Mouse (Mus musculus) G1E (cell line): ENCODE results near the gene Mras. TPM values are rescaled to one million over a fixed set of nuclear protein-coding genes. Genes with fewer than 3 reads are reported as not detected.

Source experiments
- ATAC-seq: 2 replicates; pipeline ENCODE4 v1.8.0; 2016; ENCODE audit warnings: mild to moderate bottlenecking; ENCODE audit not compliant: insufficient number of reproducible peaks, poor library complexity, low FRiP score, severe bottlenecking; ENCODE audit errors: extremely low read depth
- DNase-seq: peaks from one replicate; pipeline ENCODE4 v3.0.0; 2012; ENCODE audit warnings: low spot score
- H3K27me3 ChIP-seq: 2 replicates; pipeline ENCODE4 v1.6.1; 2012; ENCODE audit warnings: mild to moderate bottlenecking, low read length, inconsistent platforms; ENCODE audit not compliant: insufficient read depth
- H3K36me3 ChIP-seq: replicated peaks from 2 replicates; pipeline ENCODE3; 2012; ENCODE audit warnings: mild to moderate bottlenecking, inconsistent platforms
- H3K4me1 ChIP-seq: 2 replicates; pipeline ENCODE4 v1.6.1; 2012; ENCODE audit warnings: low read depth, low read length, inconsistent platforms, mixed read lengths; ENCODE audit not compliant: insufficient read depth
- H3K4me3 ChIP-seq: 2 replicates; pipeline ENCODE4 v1.5.1; 2012; ENCODE audit warnings: low read depth, mild to moderate bottlenecking, inconsistent platforms, low read length, moderate library complexity, mixed read lengths
- H3K9me3 ChIP-seq: replicated peaks from 2 replicates; pipeline ENCODE4 v1.6.1; 2012; ENCODE audit warnings: inconsistent platforms
- CTCF ChIP-seq: IDR thresholded peaks from 2 replicates; pipeline ENCODE4 v1.5.1; 2012; ENCODE audit warnings: low read depth, low read length, inconsistent platforms, mixed read lengths
- GATA1 ChIP-seq: IDR thresholded peaks from 2 replicates; pipeline ENCODE4 v1.6.1; 2012; ENCODE audit warnings: borderline replicate concordance, low read length, inconsistent platforms, mixed read lengths
- GATA2 ChIP-seq: IDR thresholded peaks from 2 replicates; pipeline ENCODE4 v1.6.1; 2012; ENCODE audit warnings: low read depth, low read length, inconsistent platforms, borderline replicate concordance
- POLR2AphosphoS5 ChIP-seq: IDR thresholded peaks from 2 replicates; pipeline ENCODE4 v1.6.1; 2012; ENCODE audit warnings: low read depth, low read length, inconsistent platforms; ENCODE audit not compliant: insufficient replicate concordance
- TAL1 ChIP-seq: conservative IDR thresholded peaks from 2 replicates; pipeline ENCODE4 v1.6.1; 2012; ENCODE audit warnings: low read depth, low read length, inconsistent platforms, mixed read lengths
- polyA plus RNA-seq: library from polyadenylated mRNA; stranded (reverse); fragments of >175 nt; gene quantifications from 2 replicates; pipeline ENCODE4 v1.2.3, GENCODE M21; 2012
- total RNA-seq, 2 experiments: library from RNA; stranded (forward) in 1 of 2; stranded (reverse) in 1 of 2; fragments of 200-1000 nt in 1 of 2; fragments of >200 nt in 1 of 2; fragmentation: Nextera tagmentation in 1 of 2; gene quantifications; 2 replicates each; pipeline ENCODE4 v1.2.3; 2014 to 2017

The Mras gene
- total and polyA plus RNA-seq, 3 experiments = 0.12 to 2.1 TPM; not detected in 1

GRCm38 (mm10) chr9:99390716-99391115, 46.5 kb downstream of the Mras start:
- H3K4me1 ChIP-seq = no peaks in the 10 kb centered on the region; the same call in 1 of the 2 replicates
- no peaks in the 10 kb centered on the region for H3K9me3 ChIP-seq
- H3K27me3 ChIP-seq = peaks cover 76% of the 10 kb centered on the region
- no peak for ATAC-seq
- H3K4me3 ChIP-seq = no peak overlapping the region
- no peaks in the 10 kb centered on the region for H3K36me3 ChIP-seq
- TF ChIP-seq CTCF = no peak
- no peak for TF ChIP-seq POLR2AphosphoS5
- DNase-seq = no peak

GRCm38 (mm10) chr9:99390201-99390600, 47.0 kb downstream of the Mras start:
- DNase-seq (no peak), ATAC-seq (no peak)
- Histone ChIP-seq H3K9me3 (no peaks in the 10 kb centered on the region), H3K36me3 (no peaks in the 10 kb centered on the region), H3K27me3 (peaks cover 74% of the 10 kb centered on the region), H3K4me3 (no peak overlapping the region), H3K4me1 (no peaks in the 10 kb centered on the region; the same call in 1 of the 2 replicates)
- TF ChIP-seq TAL1 (no peak), POLR2AphosphoS5 (no peak), GATA2 (no peak), CTCF (no peak), GATA1 (no peak)

GRCm38 (mm10) chr9:99389506-99389905, 47.7 kb downstream of the Mras start:
- DNase-seq (no peak), ATAC-seq (no peak)
- H3K9me3 ChIP-seq = no peaks in the 10 kb centered on the region
- H3K36me3 ChIP-seq = no peaks in the 10 kb centered on the region
- peaks cover 68% of the 10 kb centered on the region for H3K27me3 ChIP-seq
- no peaks in the 10 kb centered on the region; the same call in 1 of the 2 replicates for H3K4me1 ChIP-seq
- TF ChIP-seq GATA2 = no peak
- TF ChIP-seq TAL1 = no peak
- no peak for TF ChIP-seq CTCF
- TF ChIP-seq POLR2AphosphoS5 = no peak
- no peak for TF ChIP-seq GATA1
- no peak overlapping the region for H3K4me3 ChIP-seq

- Histone ChIP-seq H3K27me3 (peaks cover 65% of the 10 kb centered on the region), H3K36me3 (no peaks in the 10 kb centered on the region), H3K9me3 (no peaks in the 10 kb centered on the region), H3K4me1 (no peaks in the 10 kb centered on the region), H3K4me3 (no peak overlapping the region)
- DNase-seq (no peak), ATAC-seq (no peak)
- TF ChIP-seq TAL1 (no peak), CTCF (no peak), POLR2AphosphoS5 (no peak), GATA2 (no peak), GATA1 (no peak)
Observed at GRCm38 (mm10) chr9:99388856-99389255, 48.3 kb downstream of the Mras start.

GRCm38 (mm10) chr9:99388078-99388477, 49.1 kb downstream of the Mras start:
- H3K4me1 ChIP-seq = no peaks in the 10 kb centered on the region
- H3K36me3 ChIP-seq = no peaks in the 10 kb centered on the region
- H3K4me3 ChIP-seq = no peak overlapping the region
- ATAC-seq (no peak), DNase-seq (no peak)
- no peaks in the 10 kb centered on the region for H3K9me3 ChIP-seq
- peaks cover 66% of the 10 kb centered on the region for H3K27me3 ChIP-seq
- no peak for TF ChIP-seq TAL1
- no peak for TF ChIP-seq GATA1
- no peak for TF ChIP-seq CTCF
- no peak for TF ChIP-seq POLR2AphosphoS5
- TF ChIP-seq GATA2 = no peak

- no peak for DNase-seq
- no peak for ATAC-seq
- Histone ChIP-seq H3K36me3 (no peaks in the 10 kb centered on the region), H3K27me3 (peaks cover 40% of the 10 kb centered on the region), H3K4me1 (peaks cover 14% of the 10 kb centered on the region), H3K9me3 (no peaks in the 10 kb centered on the region), H3K4me3 (no peak overlapping the region)
- TF ChIP-seq CTCF = no peak
- TF ChIP-seq TAL1 = no peak
- TF ChIP-seq GATA1 = no peak
- TF ChIP-seq GATA2 = no peak
- no peak for TF ChIP-seq POLR2AphosphoS5
Observed at GRCm38 (mm10) chr9:99382556-99382955, 54.6 kb downstream of the Mras start.

- DNase-seq = no peak
- Histone ChIP-seq H3K4me1 (peaks cover 23% of the 10 kb centered on the region), H3K9me3 (no peaks in the 10 kb centered on the region), H3K36me3 (no peaks in the 10 kb centered on the region), H3K27me3 (peaks cover 31% of the 10 kb centered on the region), H3K4me3 (no peak overlapping the region)
- TF ChIP-seq CTCF = no peak
- no peak for TF ChIP-seq GATA2
- no peak for TF ChIP-seq POLR2AphosphoS5
- TF ChIP-seq TAL1 = no peak
- no peak for TF ChIP-seq GATA1
- no peak for ATAC-seq
Observed at GRCm38 (mm10) chr9:99379194-99379593, 58.0 kb downstream of the Mras start.
